Comparison of ENCODE assay signal across 21 mouse cellular contexts in genomic region chr2:6647028-6647427, GRCm38 (mm10).
DNase-seq lines count a peak whose midpoint lies in the region; ATAC-seq and TF ChIP-seq lines count a peak whose summit lies in the region.
"Had no signal": no experiment of that assay in that cellular context is flagged by ENCODE, and none has a peak within 500 bp of the region (broad histone marks: within the 10 kb centered on the region; RNA-seq: fewer than 3 reads in every experiment).

No protein-coding gene starts in this region.

- peak; percentile 25 for ATAC-seq in CD4-positive, CD25-positive, alpha-beta regulatory T cell, adult 4 months
- peak; percentile 23 for ATAC-seq in inflammation-experienced regulatory T-cells, adult 6 months
- ATAC-seq: activated CD4-positive, CD25-positive, alpha-beta regulatory T cell, adult 4 months; Patski had no signal

- H3K27me3 ChIP-seq in CH12.LX (replicated peaks), result no peaks in the 10 kb centered on the region
- H3K27me3 ChIP-seq: Patski had no signal

- in situ Hi-C loops in CH12.LX (cut with MboI; ENCODE audit: low pct_ligation_motif_present, low pct_unique_long_range_greater_than_20kb, low sequenced_read_pairs), result no loop called here

- no peaks in the 10 kb centered on the region for H3K9me3 ChIP-seq in CH12.LX (replicated peaks; ENCODE audit: low read length)
- H3K9me3 ChIP-seq: G1E had no signal

- peak overlapping the region in 1 of 3 experiments; percentile 26 for H3K4me3 ChIP-seq in CH12.LX (replicated peaks in 1 of 3; ENCODE audit: low read depth in 2 of 3, low read length in 2 of 3, poor library complexity in 1 of 3)

- dilution Hi-C loops in CH12.LX (cut with MboI; ENCODE audit: extremely low pct_ligation_motif_present, extremely low pct_unique_long_range_greater_than_20kb, low sequenced_read_pairs), result no loop called here

- peak; percentile 61 for TF ChIP-seq EP300 in CH12.LX (IDR thresholded peaks at IDR 0.05; ENCODE audit: low read length)

- peak overlapping the region; percentile 96; the same call in 1 of the 2 replicates for H3K4me2 ChIP-seq in CH12.LX (ENCODE audit: insufficient read depth, low read depth, poor library complexity, severe bottlenecking)

- peaks cover 0 to 31% of the 10 kb centered on the region in 2 experiments for H3K36me3 ChIP-seq in CH12.LX (replicated peaks in 1 of 2; ENCODE audit: control insufficient read depth in 1 of 2, insufficient read depth in 1 of 2, low read length in 1 of 2)
- H3K36me3 ChIP-seq: G1E had no signal

- H3K4me1 ChIP-seq in CH12.LX (ENCODE audit: control insufficient read depth in 1 of 2, insufficient read depth in 2 of 2), result peaks cover 21 to 75% of the 10 kb centered on the region in 2 experiments

- TF ChIP-seq CTCF in CH12.LX (conservative IDR thresholded peaks at IDR 0.05 in 1 of 2, IDR thresholded peaks at IDR 0.05 in 1 of 2; ENCODE audit: low read depth in 2 of 2, low read length in 2 of 2), result no peak

- no peak for DNase-seq in CH12.LX (ENCODE audit: extremely low read depth)
- DNase-seq in induced T-regulatory cell, adult 2 months (ENCODE audit: low read depth), result peak; percentile 40
- no peak for DNase-seq in gastrocnemius, postnatal 4 days (ENCODE audit: low spot score in 2 of 2)
- DNase-seq in gastrocnemius, postnatal 10 days, result no peak
- DNase-seq in frontal cortex, postnatal 14 days (ENCODE audit: low spot score in 2 of 2), result no peak
- DNase-seq in left cerebral cortex, adult 11 months (ENCODE audit: low spot score), result no peak
- DNase-seq: adrenal gland, adult 2 months; adrenal gland, adult 8-10 months; adrenal gland, postnatal 14 days; adrenal gland, postnatal 25 days; adrenal gland, postnatal 36 days; B cell, adult 2 months; cerebellum, adult 11 months; cerebellum, adult 11-12 months; cerebellum, adult 18-20 months; cerebellum, adult 2 months had no signal

- peaks cover 16% of the 10 kb centered on the region for H3K79me2 ChIP-seq in CH12.LX (replicated peaks; ENCODE audit: control insufficient read depth, extremely low read depth, insufficient read depth, poor library complexity, severe bottlenecking)

- peak overlapping the region; percentile 53 for H3K9ac ChIP-seq in CH12.LX (ENCODE audit: insufficient read depth, low read depth)

- no peak overlapping the region for H3K27ac ChIP-seq in CH12.LX (ENCODE audit: insufficient read depth, low read depth)

- no peak for TF ChIP-seq POLR2A in CH12.LX (IDR thresholded peaks at IDR 0.05; ENCODE audit: low read depth, low read length)

- no peak for TF ChIP-seq RAD21 in CH12.LX (IDR thresholded peaks at IDR 0.05; ENCODE audit: low read depth, low read length)

TF ChIP-seq in CH12.LX, 34 proteins besides CTCF, POLR2A, EP300 and RAD21:
- no peak for TF ChIP-seq KAT2A (IDR thresholded peaks at IDR 0.05; ENCODE audit: insufficient replicate concordance, low read length)
- TF ChIP-seq MAFK (IDR thresholded peaks at IDR 0.05; ENCODE audit: insufficient replicate concordance, low read length), result no peak
- no peak for TF ChIP-seq ZKSCAN1 (IDR thresholded peaks at IDR 0.05; ENCODE audit: borderline replicate concordance, low read depth, low read length)
- TF ChIP-seq MYC (IDR thresholded peaks at IDR 0.05; ENCODE audit: low read depth, low read length), result no peak
- no peak for TF ChIP-seq TCF12 (IDR thresholded peaks at IDR 0.05; ENCODE audit: low read depth, low read length)
- no peak for TF ChIP-seq CHD2 (IDR thresholded peaks at IDR 0.05; ENCODE audit: low read length)
- TF ChIP-seq RCOR1 (conservative IDR thresholded peaks at IDR 0.05; ENCODE audit: low read depth, low read length), result no peak
- TF ChIP-seq CHD1 (IDR thresholded peaks at IDR 0.05; ENCODE audit: low read depth, low read length), result 0 out of 2 replicates have a peak, but pooled peaks have one; percentile 76
- TF ChIP-seq IRF4 (IDR thresholded peaks at IDR 0.05; ENCODE audit: low read depth, low read length), result peak; percentile 69
- TF ChIP-seq MEF2A (IDR thresholded peaks at IDR 0.05; ENCODE audit: borderline replicate concordance, low read depth, low read length), result peak; percentile 63; the same call in 1 of the 2 replicates
- TF ChIP-seq BHLHE40 (IDR thresholded peaks at IDR 0.05; ENCODE audit: low read depth, low read length), result peak; percentile 48; the same call in 1 of the 2 replicates
- TF ChIP-seq TBP (conservative IDR thresholded peaks at IDR 0.05; ENCODE audit: low read depth, low read length), result 0 out of 2 replicates have a peak, but pooled peaks have one; percentile 0
TF ChIP-seq in CH12.LX: peak in this region for 5.
